Mouse (Mus musculus) lung, adult 2 months (tissue): ENCODE results near the gene Gm9736. TPM values are rescaled to one million over a fixed set of nuclear protein-coding genes. Genes with fewer than 3 reads are reported as not detected.
"Not testable (repeated sequence)": the region's sequence is repeated elsewhere in the genome, so short reads cannot be mapped to it uniquely, and the experiment has no call there.

Experiments
- DNase-seq: peaks from one replicate; pipeline ENCODE4 v3.0.0; 2022
- H3K4me1 ChIP-seq: fragments of 200-500 bp; 2 replicates; pipeline ENCODE4 v1.6.1; 2011; ENCODE audit warnings: low read length; ENCODE audit not compliant: control insufficient read depth, insufficient read depth
- H3K4me3 ChIP-seq: fragments of 200-500 bp; replicated peaks from 2 replicates; pipeline ENCODE3; 2011; ENCODE audit warnings: low read depth, mild to moderate bottlenecking, control low read depth, low read length; ENCODE audit errors: extremely low read depth
- CTCF ChIP-seq: fragments of 200-500 bp; IDR thresholded peaks from 2 replicates; pipeline ENCODE4 v1.5.1; 2011; ENCODE audit warnings: mild to moderate bottlenecking, low read length, control low read depth; ENCODE audit not compliant: insufficient read depth
- POLR2A ChIP-seq: fragments of 200-500 bp; IDR thresholded peaks from 2 replicates; pipeline ENCODE4 v1.6.1; 2011; ENCODE audit warnings: low read depth, mild to moderate bottlenecking, control low read depth, low read length, borderline replicate concordance; ENCODE audit errors: extremely low read depth
- WGBS: fragments of 180-500 bp; shearing (Covaris S2); methylation state at CpG from one replicate; pipeline ENCODE4 v1.1.7; 2018; 5-methylcytosine and 5-hydroxymethylcytosine counted together
- polyA plus RNA-seq: library from polyadenylated mRNA; depleted of rRNA; stranded (reverse); fragments of >200 nt; gene quantifications from 2 replicates; pipeline ENCODE4 v1.2.3, GENCODE M21; 2012

Gene Gm9736
- polyA plus RNA-seq, 1 experiment, result not detected

DNA sequence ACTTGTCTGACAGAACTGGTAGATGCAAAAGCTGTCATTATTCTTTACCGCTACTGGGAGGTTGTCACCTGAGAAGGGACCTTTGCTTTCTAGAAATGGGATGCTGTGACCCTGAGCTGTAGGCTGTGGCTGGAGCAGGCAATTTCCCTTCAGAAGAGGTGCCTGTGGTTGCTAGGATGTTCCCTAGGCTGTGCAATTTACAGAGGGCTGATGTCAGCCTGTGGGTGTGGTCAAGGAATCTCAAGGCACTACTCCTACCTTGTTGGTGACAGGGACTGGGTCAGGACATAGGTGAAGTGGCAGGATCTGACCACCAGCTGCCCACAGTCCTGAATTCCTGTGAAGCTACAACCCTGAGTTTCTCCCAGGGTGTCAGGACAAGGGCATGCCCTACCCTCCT, 18.6 kb upstream of the Gm9736 start:
- Histone ChIP-seq H3K4me3 (no peak overlapping the region), H3K4me1 (no peaks in the 10 kb centered on the region)
- no peak for TF ChIP-seq POLR2A
- TF ChIP-seq CTCF, result no peak
- 81% methylated on average over 1 of the region's 1 CpGs for WGBS
- no peak for DNase-seq

- WGBS, result no CpG with 5 or more reads among the region's 1 CpGs
- H3K4me1 ChIP-seq, H3K4me3 ChIP-seq, DNase-seq: not testable (repeated sequence)
Observed at GRCm38 (mm10) chr10:77759582-77759981, 8.4 kb upstream of the Gm9736 start, which contains the start of gene Gm3233. Gene Gm3233 (minus strand): TSS chr10:77759682.

- no peak for DNase-seq
- Histone ChIP-seq H3K4me1 (no peaks in the 10 kb centered on the region), H3K4me3 (no peak overlapping the region)
- no peak for TF ChIP-seq POLR2A
- TF ChIP-seq CTCF, result no peak
Observed at GRCm38 (mm10) chr10:77753448-77753847, 2.3 kb upstream of the Gm9736 start.

DNA sequence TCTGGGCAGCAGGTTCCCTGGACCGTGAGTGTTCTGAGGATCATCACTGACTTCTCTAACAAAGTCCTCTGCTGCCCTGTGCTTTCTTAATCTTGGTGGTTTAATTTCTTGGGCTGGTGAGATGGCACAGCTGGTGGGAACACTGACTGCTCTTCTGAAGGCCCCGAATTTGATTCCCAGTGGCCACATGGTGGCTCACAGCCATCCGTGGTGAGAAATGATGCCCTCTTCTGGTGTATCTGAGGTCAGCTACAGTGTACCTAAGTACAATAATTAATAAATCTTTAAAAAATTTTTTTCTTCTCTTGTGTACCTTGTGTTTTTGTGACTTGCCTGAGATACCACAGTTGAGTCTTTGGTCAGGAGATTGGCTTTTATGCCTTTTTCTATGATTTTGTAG, 1.2 kb upstream of the Gm9736 start:
- not testable (repeated sequence) for H3K4me3 ChIP-seq, DNase-seq, H3K4me1 ChIP-seq
- 44% methylated on average over 3 of the region's 3 CpGs for WGBS

- H3K4me1 ChIP-seq, DNase-seq, H3K4me3 ChIP-seq: not testable (repeated sequence)
- WGBS, result 80% methylated on average over 1 of the region's 1 CpGs
Observed at GRCm38 (mm10) chr10:77750686-77751085, 468 bp downstream of the Gm9736 start.

- H3K4me1 ChIP-seq, H3K4me3 ChIP-seq, DNase-seq: not testable (repeated sequence)
- WGBS, result 56% methylated on average over 5 of the region's 5 CpGs
Observed at GRCm38 (mm10) chr10:77741924-77742688, 9.0 kb downstream of the Gm9736 start, which contains the start of gene Gm18596. Gene Gm18596 (minus strand): TSS chr10:77742638.

GRCm38 (mm10) chr10:77738929-77739328, 12.2 kb downstream of the Gm9736 start:
- WGBS, result 77% methylated on average over 4 of the region's 4 CpGs
- TF ChIP-seq CTCF, result no peak
- no peak for TF ChIP-seq POLR2A
- Histone ChIP-seq H3K4me3 (no peak overlapping the region), H3K4me1 (no peaks in the 10 kb centered on the region)
- DNase-seq, result no peak

- Histone ChIP-seq H3K4me3 (no peak overlapping the region), H3K4me1 (no peaks in the 10 kb centered on the region)
- 88% methylated on average over 1 of the region's 1 CpGs for WGBS
- no peak for DNase-seq
- TF ChIP-seq CTCF, result no peak
- TF ChIP-seq POLR2A, result no peak
Observed at GRCm38 (mm10) chr10:77735928-77736327, 15.2 kb downstream of the Gm9736 start.

DNA sequence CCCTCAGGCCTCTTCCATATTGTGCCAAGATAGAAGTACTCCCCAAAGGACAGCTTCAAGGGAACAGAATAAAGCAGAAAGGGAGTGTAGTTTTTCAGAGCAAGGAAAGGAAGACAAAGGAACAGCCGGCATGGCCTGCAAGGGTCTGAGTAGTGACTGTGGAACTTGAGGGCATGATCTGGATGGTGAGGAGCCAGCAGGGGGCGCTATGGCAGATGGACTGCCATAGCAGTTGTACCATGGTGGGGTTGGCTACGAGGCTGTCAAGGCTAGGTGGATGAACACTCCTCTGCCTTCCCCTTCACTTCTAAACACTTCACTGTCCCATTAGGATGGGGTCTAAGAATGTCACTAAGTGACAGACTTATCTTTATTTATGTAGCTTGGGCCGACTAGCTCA, 21.9 kb downstream of the Gm9736 start:
- H3K4me1 ChIP-seq, result no peaks in the 10 kb centered on the region
- H3K4me3 ChIP-seq, result no peak overlapping the region
- TF ChIP-seq POLR2A, result no peak
- TF ChIP-seq CTCF, result peak; percentile 37
- no peak for DNase-seq
- WGBS, result 46% methylated on average over 4 of the region's 4 CpGs

- no peak for DNase-seq
- Histone ChIP-seq H3K4me3 (no peak overlapping the region), H3K4me1 (no peaks in the 10 kb centered on the region)
- WGBS, result 61% methylated on average over 4 of the region's 4 CpGs
- no peak for TF ChIP-seq POLR2A
- no peak for TF ChIP-seq CTCF
Observed at GRCm38 (mm10) chr10:77728280-77728679, 22.9 kb downstream of the Gm9736 start.

DNA sequence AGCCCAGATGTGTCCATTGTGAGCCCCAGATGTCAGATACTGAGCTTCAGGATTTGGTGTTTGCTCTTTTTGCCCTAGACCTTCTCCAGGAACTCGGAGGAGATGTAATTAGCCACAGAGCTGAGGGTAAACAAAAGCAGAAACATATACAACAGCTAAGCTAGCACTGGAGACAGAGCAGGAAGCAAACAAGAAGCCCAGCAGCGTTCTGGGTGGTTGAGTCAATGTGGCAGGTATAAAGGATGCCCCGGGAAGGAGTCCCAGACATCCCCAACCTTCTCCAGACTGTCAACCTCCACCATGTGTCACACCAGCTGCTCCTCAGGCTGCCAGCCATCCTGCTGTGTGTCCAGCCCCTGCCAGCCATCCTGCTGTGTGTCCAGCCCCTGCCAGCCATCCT, 25.0 kb downstream of the Gm9736 start, which contains the start of gene Gm10100:
Gene Gm10100, plus strand, starts transcription at position 301 of the 400 bp plus-strand sequence.
- 18% methylated on average over 3 of the region's 3 CpGs for WGBS
- no peak for TF ChIP-seq CTCF
- no peak for TF ChIP-seq POLR2A
- Histone ChIP-seq H3K4me3 (no peak within 1 kb of the TSS), H3K4me1 (no peaks in the 10 kb centered on the region)
- DNase-seq, result no peak
